Mouse (Mus musculus) spleen, adult 12 weeks (tissue): ENCODE data around the gene Tmem95.

ENCODE experiments used
- DNase-seq: peaks from one replicate; pipeline ENCODE4 v3.0.0; 2022; ENCODE audit warnings: low spot score

Tmem95 gene

DNA sequence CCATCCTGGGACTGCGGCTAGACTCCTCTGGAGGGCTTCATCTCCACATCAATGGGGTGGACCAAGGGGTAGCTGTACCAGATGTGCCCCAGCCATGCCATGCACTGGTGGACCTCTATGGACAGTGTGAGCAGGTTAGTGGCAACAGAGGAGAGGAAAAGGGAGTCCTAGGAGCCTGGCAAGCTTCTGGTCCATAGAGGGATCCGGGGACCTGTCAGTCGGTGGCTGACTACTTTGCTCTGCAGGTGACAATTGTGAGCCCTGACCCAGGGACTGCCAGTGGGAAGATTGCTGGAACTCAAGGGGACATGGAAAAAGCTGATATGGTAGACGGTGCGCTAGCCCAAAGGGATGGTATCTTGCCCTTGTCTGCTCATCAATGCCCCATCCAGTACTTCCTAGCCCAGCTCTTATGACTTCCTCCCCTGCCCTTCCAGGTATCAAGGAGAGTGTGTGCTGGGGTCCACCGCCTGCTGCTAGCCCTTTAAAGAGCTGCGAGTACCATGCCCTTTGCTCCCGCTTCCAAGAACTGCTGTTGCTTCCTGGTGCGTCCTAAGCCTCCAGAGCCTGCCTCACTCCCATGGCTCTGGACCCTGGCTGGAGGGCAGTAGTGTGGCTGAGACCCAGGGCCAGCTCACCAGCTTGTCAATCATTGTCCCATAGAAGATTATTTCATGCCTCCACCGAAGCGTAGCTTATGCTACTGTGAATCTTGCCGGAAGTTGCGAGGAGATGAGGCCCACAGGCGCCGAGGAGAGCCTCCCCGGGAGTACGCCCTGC lies 33.2 kb upstream of the Tmem95 start:
- DNase-seq, result no peak

DNA sequence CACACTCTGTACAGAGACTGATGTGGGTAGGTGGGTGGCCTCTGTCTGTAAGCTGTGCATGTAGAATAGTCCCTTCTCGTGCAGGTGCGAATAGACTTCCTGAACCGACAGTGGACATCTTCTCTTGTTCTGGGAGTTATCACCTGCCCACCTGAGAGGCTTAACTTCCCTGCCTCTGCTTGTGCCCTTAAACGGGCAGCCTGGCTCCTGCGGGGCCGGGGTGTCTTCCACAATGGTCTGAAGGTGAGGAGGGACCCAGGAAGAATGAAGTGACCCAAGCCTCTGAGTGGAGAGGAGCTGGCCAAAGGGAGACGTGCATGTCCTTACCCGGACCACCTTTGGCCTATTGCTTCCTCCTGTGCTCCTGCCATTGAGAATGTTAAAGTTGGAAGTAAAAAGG lies 32.4 kb upstream of the Tmem95 start:
- DNase-seq, result no peak

DNA sequence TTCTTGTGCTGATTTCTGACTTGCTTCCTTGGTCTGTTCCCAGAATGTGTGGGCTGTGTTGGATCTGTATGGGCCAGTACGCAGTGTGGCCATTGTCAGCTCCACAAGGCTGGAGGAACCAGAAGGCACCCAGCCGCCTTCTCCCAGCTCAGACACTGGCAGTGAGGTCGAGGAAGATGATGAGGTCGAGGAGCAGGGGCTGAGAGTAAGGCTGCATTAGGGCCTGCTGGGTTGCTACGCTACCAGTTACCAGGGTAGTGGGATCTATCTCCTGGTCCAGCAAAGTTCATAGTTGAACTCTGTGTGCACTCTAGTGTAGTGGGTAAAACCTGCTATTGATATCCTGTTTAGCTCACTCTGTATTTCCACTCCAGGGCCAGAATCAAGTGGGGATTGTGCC lies 31.4 kb upstream of the Tmem95 start:
- no peak for DNase-seq

DNA sequence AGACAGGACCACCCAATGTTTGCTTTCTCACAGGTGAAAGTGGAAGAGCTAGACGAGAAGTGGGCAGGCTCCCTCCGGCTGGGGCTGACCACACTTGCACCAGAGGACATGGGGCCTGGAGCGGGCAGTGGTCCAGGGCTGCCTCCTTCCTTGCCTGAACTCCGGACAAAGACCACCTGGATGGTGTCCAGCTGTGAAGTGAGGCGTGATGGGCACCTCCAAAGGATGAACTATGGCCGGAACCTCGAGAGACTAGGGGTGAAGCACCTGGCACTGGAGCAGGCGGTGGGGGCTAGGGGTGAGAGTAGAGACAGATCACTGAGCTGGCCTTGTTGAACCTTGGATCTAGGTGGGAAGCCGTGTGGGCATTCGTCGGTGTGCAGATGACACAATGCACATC lies 30.8 kb upstream of the Tmem95 start:
- DNase-seq, result no peak

DNA sequence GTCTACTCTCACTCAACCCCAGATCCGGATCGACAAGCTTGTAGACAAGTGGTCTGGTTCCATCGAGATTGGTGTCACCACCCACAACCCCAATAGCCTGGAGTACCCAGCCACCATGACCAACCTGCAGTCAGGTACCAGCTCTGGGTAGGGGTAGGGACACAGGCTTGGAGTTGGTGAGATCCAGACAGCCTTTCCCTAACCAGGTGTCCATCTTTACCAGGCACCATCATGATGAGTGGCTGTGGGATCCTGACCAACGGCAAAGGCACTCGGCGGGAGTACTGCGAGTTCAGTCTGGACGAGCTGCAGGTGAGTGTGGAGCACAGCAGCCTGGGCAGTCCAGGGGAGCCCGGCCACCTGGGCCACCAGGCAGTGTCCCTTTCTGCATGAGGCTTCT lies 26.5 kb upstream of the Tmem95 start:
- DNase-seq, result no peak

DNA sequence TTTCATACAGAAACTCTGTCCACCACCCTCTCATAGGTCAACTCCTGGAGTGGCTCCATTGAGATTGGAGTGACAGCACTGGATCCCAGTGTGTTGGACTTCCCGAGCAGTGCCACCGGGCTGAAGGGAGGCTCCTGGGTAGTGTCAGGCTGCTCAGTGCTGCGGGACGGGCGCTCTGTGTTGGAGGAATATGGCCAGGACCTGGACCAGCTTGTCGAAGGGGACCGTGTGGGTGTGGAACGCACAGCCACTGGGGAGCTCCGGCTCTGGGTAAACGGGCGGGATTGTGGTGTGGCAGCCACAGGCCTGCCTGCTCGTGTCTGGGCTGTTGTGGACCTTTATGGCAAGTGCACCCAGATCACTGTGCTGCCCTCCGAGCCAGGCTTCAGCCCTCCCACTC lies 25.2 kb upstream of the Tmem95 start:
- no peak for DNase-seq

DNA sequence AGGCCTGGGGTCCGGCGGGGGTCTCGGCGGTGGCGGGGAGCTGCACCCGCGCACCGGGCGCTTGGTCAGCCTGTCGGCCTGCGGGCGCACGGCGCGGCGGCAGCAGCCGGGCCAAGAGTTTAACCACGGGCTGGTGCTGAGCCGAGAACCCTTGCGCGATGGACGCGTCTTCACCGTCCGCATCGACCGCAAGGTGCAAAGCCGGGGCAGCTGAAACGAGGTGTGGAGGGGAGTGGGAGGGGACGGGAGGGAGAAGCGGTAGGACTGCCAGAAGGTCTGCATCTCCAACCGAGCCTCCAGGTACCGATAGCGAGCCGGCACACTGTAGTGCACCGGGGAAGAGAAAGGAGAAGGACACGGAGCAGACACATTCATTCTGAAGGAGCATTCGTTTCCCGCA lies 24.2 kb upstream of the Tmem95 start:
- DNase-seq, result no peak

DNA sequence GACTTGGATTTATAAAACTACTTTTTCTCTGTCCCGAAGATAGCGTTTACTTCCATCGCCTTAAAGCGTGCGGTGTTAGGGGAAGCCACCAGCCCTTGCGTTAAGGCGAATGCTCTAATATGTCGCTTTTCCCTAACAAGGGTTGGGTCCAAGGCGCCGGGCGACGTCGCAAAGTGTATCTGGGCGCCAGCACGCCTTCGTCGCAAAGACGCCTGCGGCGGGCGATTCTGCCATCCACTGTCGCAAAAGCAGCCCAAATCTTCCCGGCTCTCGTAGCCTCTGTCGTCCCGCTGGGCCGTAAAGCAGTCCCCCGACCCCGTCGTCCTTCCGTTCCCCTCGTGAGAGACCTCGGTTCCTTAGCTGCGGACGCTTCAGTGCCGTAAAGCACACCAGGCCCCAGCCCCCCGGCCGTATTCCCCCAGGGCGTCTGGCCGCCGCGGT lies 23.6 kb upstream of the Tmem95 start:
- peak; percentile 85 for DNase-seq

DNA sequence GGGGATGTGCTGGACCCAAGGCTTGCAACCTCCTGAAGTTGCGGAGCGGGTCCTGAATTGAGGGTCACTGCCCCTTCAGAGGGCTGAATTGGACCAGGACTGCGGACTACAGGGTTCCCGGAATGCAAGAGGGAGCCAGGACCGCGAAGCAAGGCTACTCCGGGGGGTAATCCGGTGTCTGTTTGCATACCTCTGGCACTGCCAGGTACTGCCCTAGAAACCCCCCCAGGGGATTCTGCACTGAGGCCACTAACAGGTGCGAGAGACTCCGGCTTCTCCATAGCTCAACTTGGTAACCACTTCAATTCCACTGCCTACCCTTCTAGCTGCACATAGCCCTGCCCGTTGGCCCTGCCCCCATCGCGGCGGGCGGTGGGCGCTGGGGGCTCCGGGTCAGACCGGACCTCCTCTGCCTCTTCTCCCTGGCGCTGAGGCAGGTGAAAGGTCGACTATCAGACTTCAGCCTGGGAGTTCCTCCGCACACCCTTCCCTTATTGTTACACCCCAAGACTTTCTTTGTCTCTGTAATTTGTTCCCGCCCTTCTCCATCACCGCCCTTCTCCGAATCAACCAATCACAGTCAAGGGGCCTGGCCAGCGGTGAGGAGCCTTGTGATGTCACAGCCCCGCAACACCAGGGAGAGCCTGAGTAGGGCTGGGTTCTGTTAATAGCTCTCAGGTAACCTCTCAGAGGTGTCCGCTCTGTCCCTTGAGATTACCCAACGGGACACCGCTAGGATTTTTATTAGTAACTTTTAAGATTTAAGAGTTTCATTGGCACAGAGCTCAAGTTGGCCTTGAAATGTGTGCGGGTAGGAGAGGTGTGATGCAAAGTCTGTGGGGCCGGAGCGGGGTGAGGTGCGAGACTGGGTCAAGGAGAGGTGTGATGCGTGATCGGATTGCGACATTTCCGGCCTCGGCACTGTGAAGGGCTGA lies 22.9 kb upstream of the Tmem95 start, which contains the start of the genes 2810408A11Rik and Neurl4:
2810408A11Rik (minus strand) TSS at position 517 of the 935 bp plus-strand sequence.
Neurl4 (plus strand) TSS at position 602 of the 935 bp plus-strand sequence.
- peak; percentile 84 for DNase-seq

DNA sequence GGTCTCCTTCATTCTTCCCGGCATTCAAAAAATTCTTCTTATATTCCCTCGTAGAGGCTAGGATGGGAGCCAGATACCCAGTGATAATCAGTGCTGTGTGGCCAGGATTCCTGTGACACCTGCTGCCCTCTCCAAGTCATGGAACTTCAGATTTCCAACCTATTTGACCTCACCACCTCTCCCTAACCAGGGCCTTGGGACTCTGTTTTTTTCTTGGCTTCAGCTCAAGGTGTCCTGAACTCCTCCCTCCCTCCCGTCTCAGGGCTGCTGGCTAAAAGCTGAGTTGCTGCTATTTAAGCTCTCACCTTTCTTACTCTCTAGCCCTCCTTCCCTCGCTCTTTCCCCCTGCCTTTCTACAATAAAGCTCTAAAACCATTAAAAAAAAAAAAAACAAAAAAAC lies 22.1 kb upstream of the Tmem95 start:
- no peak for DNase-seq

DNA sequence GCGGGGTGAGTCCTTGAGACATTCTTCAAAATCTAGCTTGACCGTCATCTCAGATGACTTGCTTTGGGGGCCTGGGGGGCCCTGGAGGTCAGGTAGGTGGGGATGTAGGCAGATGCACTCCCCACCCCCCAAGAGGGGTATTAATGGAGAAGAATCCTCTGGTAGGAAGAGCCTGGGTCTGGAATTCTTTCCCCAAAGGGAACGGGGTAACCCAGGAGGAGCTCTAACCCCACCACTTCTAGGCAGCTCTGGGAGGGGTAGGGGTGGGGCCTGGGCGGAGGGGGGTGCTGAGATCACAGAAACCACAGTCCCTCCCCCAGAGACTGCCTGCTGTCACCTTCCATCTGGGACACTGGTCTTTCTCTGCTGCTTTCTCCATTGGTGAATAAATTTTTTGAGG lies 17.5 kb upstream of the Tmem95 start, which contains the start of gene Acap1:
Acap1 (minus strand) TSS at position 249 of the 400 bp plus-strand sequence.
- DNase-seq, result no peak

DNA sequence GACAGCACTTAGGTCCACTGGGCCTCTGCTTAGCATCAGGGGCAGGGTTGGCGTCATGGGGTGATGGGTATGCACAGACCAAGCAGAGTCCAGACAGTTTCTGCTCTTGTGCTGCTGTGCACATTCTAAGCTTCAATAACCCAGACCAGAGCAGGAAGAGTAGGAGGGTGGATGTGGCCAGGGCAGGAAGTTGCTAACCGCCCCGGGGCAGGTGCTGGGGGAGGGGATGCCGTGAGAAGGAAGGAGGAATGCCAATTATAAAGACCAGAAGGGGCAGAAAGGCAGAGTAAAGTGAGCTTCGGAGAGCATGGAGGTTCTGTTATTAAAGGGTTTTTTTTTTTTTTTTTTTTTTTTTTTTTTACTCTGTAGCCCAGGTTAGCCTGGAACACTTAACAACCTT lies 16.9 kb upstream of the Tmem95 start:
- peak; percentile 52 for DNase-seq

DNA sequence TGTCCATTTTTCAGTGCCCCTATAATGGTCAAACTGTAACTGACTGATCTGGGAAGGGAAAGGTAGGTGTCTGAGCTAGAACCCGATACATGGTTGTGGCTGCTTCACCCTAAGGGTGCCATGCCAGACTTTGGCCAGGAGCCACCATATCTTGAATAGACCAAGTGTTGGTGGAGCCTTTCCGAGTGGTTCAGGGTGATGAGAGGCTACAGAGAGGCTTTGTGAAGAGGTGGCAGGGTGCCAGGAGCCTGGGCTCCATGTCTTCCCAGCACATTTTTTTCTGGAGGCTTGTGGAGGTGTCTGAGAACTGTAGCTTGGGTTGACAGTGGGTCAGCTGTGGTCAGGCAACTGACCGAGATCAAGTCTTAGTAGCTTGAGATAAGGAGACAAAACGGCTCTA lies 13.7 kb upstream of the Tmem95 start:
- DNase-seq, result no peak

DNA sequence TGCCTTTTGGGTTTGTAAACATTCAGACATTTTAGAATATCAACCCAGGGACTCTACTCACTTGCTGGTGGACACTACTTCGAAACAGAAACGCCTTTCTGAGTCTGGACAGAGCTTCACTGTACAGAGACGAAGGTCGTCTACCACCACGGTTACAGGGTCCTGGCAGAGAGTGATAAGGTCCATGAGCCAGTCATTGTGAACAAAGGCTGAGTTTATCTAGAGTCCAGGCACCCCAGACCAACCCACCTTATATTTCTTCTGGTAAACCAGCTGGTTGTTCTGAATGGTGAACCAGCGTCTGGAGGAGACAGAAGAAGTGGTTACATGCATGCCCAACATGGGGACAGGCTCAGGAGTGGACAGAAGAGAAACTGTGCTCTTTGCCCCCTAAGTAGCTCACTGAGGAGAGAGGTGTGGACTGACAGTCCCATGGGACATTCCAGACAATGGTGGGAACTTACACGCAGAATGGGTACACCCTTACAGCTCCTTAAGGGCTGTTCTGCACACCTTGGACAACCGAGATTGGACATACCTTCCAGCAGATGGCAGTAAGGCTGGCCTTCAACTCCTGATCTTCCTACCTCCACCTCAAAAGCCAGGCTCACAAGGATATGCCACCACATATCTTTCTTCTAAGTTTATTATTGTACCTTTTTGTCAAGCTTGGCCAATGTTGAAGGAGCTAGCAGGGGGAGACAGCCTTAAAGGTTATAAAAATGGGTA lies 9.3 kb upstream of the Tmem95 start:
- no peak for DNase-seq

DNA sequence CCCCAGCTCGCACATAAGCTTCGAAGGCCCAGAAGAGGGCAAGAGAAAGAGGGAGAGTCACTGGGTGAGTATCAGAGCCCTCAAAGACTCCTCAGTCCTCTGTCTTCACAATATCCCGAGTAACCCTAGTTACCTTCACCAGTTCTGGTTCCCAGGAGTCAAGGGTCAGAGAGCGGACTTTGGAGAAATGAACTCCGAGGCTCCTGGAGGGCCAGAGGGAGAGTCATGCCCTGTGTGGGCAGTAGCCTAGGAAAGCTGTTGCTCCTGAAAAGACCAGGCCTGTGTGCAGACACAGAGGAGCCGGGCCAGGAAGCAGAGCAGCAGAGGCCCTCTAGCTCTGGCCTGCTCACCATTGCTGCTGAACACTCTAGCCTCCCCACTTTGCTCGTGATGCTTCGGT lies 6.8 kb upstream of the Tmem95 start:
- DNase-seq, result no peak

DNA sequence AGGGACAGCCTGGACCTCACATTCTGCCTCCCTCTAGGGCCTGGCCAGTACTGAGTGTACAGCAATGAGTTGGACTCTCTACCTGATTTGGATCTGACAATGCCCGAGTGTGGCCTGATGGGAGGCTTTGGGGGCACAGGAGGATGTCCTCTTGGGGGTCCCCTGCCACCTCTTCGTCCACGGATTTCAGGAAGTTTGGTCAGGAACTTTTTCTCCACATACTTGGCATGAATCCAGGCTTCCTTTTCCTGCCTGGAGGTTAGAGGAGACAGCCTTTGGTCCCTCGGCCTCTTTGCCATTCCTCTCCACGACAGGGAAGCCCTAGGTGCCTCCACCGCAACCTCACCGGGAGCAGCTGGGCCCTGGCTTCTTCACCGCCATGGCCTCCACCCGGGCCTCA lies 6.4 kb upstream of the Tmem95 start:
- no peak for DNase-seq

DNA sequence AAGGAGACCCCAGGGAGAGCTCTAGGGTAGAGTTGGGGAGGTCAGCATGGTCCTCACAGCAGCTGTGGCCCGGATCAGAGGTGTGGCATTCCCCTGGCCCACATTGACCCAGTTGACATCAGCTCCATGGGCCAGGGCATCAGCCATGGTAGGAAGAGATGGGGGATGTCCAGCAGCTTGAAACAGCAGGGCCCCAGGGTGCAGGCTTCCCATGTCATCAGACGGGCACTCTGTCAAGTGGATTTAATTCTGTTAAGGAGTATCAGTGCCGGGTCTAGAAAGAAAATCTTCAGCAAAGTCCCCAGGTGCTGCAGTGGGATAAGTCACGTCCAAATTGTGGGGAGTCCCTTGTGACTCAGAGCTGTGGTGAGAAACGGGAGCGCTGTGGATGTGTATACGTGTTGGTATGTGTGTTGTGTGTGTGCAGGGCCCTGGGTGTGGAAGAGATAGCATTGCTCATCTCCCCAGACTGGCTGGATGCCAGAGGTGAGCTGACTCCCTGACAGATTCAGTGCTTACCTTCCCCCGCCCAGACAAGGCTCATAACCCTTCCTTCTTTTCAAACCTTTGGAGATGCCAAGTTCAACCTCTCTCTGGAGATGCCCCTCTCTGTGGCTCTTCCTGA lies 5.8 kb upstream of the Tmem95 start:
- DNase-seq, result no peak

DNA sequence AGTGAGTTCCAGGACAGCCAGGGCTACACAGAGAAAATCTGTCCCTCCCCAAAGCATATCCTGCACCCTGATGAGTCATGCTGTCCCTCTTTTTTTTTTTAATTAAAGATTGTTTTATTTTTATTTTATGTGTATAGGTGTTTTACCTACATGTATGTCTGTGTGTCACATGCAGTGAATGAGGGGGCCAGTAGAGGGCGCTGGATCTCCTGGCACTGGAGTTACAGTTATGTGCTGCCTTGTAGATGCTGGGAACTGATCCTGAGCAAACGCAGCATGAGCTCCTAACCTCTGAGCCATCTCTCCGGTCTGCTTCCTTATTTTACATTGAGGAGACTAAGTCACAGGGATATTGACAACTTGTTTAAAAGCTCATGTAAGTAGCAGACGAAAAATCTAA lies 5.2 kb upstream of the Tmem95 start:
- DNase-seq, result no peak

DNA sequence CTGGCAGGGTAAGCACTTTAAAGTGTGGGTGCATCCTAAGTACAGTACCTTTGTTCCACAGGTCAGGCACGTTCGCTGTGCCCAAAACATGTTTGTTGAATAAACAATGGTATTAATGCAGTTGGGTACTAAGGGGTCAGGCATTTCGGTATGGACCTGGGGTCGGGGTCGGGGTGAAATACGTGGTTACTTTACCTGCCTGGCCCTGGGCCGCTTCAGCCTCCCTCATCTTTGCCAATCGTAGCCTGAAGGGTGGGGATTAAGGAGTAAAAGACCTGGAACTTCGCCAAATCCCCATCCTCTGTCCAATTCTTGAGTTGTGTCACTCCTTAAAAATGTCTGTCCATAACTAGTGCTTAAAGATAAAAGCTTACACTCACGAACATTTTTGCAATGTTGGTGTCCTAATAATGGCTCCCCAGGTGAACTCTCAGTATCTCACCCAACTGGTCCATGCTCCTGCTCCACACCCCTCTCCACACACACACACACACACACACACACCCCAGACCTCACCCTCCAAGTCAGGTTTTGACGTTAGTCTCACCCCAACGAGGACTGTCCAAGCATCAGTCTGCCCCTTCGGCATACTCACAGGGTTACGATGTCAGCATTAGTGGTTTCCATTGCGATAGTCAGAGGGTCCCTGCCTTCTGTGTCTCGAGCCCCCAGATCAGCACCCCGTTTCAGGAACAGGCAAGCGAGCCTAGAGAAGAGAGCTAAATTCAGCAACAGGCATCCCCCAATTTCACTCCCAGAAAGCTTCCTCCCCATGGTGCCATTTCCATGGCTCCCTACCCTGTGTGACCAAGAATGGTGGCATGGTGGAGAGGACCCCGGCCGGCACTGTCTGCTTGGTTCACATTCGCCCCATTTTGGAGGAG lies 4.2 kb upstream of the Tmem95 start:
- DNase-seq, result no peak

DNA sequence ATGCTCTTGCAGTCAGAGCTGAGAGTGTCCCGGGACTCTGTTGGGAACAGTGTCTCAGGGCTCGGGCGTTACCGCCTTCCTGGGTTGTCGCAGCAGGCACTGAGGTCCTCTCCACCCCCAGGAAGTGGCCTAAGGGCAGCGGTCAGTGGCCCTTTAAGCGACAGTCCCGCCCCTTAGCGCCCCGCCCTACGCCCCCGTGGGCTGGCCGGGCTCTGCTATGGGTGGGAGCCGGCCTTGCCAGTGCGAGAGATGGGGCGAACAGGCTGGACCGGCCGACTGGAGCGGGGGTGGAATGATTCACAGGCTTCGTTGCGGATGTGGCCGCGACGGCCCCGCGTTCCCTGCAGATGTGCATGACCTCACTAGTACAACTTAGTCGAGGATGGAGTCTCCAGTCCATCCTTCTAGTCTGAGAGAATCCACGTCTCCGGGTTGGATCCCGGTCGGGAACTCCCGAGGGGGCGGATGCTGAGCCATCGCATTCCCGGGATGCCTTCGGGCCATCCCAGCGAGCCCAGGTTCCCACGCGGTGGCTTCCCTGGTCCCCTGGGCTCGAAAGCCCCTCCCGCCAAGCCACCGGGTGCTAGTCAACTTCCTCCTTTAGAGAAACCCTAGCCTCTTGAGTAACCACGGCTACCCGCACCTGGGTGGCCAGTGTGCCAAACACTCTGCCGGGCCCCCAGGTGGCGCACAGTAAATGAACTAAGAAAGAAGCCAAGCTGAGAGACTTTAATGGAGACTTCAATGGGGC lies 3.2 kb upstream of the Tmem95 start, which contains the start of gene Kctd11:
Kctd11 (minus strand) TSS at position 554 of the 751 bp plus-strand sequence.
- peak; percentile 64 for DNase-seq
